Mouse (Mus musculus) kidney, adult 2 months (tissue): Measurements from ENCODE around the gene Vmn2r84. TPM values are rescaled to one million over a fixed set of nuclear protein-coding genes. Genes with fewer than 3 reads are reported as not detected.
"Not testable (repeated sequence)": the region's sequence is repeated elsewhere in the genome, so short reads cannot be mapped to it uniquely, and the experiment has no call there.

Experiments
- DNase-seq: peaks from one replicate; pipeline ENCODE4 v3.0.0; 2021
- H3K27ac ChIP-seq: fragments of 200-500 bp; 2 replicates; pipeline ENCODE4 v1.5.1; 2012; ENCODE audit warnings: low read depth, low read length, control low read depth, inconsistent platforms; ENCODE audit not compliant: insufficient read depth
- H3K27me3 ChIP-seq: fragments of 200-500 bp; replicated peaks from 2 replicates; pipeline ENCODE4 v1.6.1; 2012; ENCODE audit warnings: mild to moderate bottlenecking, moderate library complexity, low read length, inconsistent platforms; ENCODE audit not compliant: control insufficient read depth, insufficient read depth
- H3K36me3 ChIP-seq: fragments of 200-500 bp; 2 replicates; pipeline ENCODE4 v1.6.1; 2012; ENCODE audit warnings: mild to moderate bottlenecking, moderate library complexity, low read length, inconsistent platforms; ENCODE audit not compliant: control insufficient read depth, insufficient read depth
- H3K4me1 ChIP-seq: fragments of 200-500 bp; 2 replicates; pipeline ENCODE4 v1.6.1; 2011; ENCODE audit warnings: low read length; ENCODE audit not compliant: control insufficient read depth, insufficient read depth
- H3K4me3 ChIP-seq: fragments of 200-500 bp; 2 replicates; pipeline ENCODE4 v1.5.1; 2011; ENCODE audit warnings: mild to moderate bottlenecking, low read depth, low read length, control low read depth; ENCODE audit not compliant: insufficient read depth
- CTCF ChIP-seq: fragments of 200-500 bp; conservative IDR thresholded peaks from 2 replicates; pipeline ENCODE4 v1.5.1; 2011; ENCODE audit warnings: low read depth, mild to moderate bottlenecking, control low read depth, low read length, moderate library complexity, mixed read lengths; ENCODE audit not compliant: insufficient read depth, insufficient read length
- POLR2A ChIP-seq: fragments of 200-500 bp; IDR thresholded peaks from one replicate; pipeline ENCODE4 v1.6.1; 2011; ENCODE audit warnings: low read depth, low read length, control low read depth
- WGBS: fragments of 180-500 bp; shearing (Covaris S2); methylation state at CpG from one replicate; pipeline ENCODE4 v1.1.7; 2018; 5-methylcytosine and 5-hydroxymethylcytosine counted together
- polyA plus RNA-seq: library from polyadenylated mRNA; depleted of rRNA; stranded (reverse); fragments of >200 nt; gene quantifications from 2 replicates; pipeline ENCODE4 v1.2.3, GENCODE M21; 2012; rRNA removed

Gene Vmn2r84
- polyA plus RNA-seq, 1 experiment, result not detected

- H3K27ac ChIP-seq, result no peak overlapping the region
- H3K4me1 ChIP-seq, result no peaks in the 10 kb centered on the region
- WGBS, result 93% methylated on average over 1 of the region's 1 CpGs
- TF ChIP-seq CTCF (no peak), POLR2A (no peak)
- no peaks in the 10 kb centered on the region for H3K36me3 ChIP-seq
- no peak for DNase-seq
- no peak overlapping the region for H3K4me3 ChIP-seq
- H3K27me3 ChIP-seq, result no peaks in the 10 kb centered on the region
Measured at GRCm38 (mm10) chr10:130344056-130344455, 50.1 kb downstream of the Vmn2r84 start.

GRCm38 (mm10) chr10:130340050-130340449, 54.1 kb downstream of the Vmn2r84 start:
- DNase-seq, H3K4me3 ChIP-seq, H3K27ac ChIP-seq, H3K4me1 ChIP-seq, H3K36me3 ChIP-seq, H3K27me3 ChIP-seq: not testable (repeated sequence)
- WGBS, result 87% methylated on average over 4 of the region's 4 CpGs

GRCm38 (mm10) chr10:130337581-130337980, 56.6 kb downstream of the Vmn2r84 start:
- Histone ChIP-seq H3K4me3 (no peak overlapping the region), H3K27me3 (no peaks in the 10 kb centered on the region), H3K27ac (no peak overlapping the region), H3K4me1 (no peaks in the 10 kb centered on the region), H3K36me3 (no peaks in the 10 kb centered on the region)
- DNase-seq, result no peak
- TF ChIP-seq CTCF, result no peak
- TF ChIP-seq POLR2A, result no peak
- 45% methylated on average over 2 of the region's 2 CpGs for WGBS

- TF ChIP-seq POLR2A (no peak), CTCF (no peak)
- Histone ChIP-seq H3K4me3 (no peak overlapping the region), H3K36me3 (no peaks in the 10 kb centered on the region), H3K27me3 (no peaks in the 10 kb centered on the region), H3K4me1 (no peaks in the 10 kb centered on the region), H3K27ac (no peak overlapping the region)
- WGBS, result 69% methylated on average over 1 of the region's 1 CpGs
- no peak for DNase-seq
Measured at GRCm38 (mm10) chr10:130336385-130336784, 57.7 kb downstream of the Vmn2r84 start.

- no peaks in the 10 kb centered on the region for H3K4me1 ChIP-seq
Measured at GRCm38 (mm10) chr10:130330711-130331110, 63.4 kb downstream of the Vmn2r84 start.

More at GRCm38 (mm10) chr10:130330711-130331110, 63.4 kb downstream of the Vmn2r84 start:
- TF ChIP-seq CTCF, result no peak
- no peak for TF ChIP-seq POLR2A
- Histone ChIP-seq H3K27ac (no peak overlapping the region), H3K4me3 (no peak overlapping the region), H3K27me3 (no peaks in the 10 kb centered on the region), H3K36me3 (no peaks in the 10 kb centered on the region)
- WGBS, result 91% methylated on average over 1 of the region's 1 CpGs
- no peak for DNase-seq

Other genes starting within 250 kb of the Vmn2r84 start
- not detected in 2 replicates for gene Olfr825, start 227.6 kb downstream of the Vmn2r84 start, polyA plus RNA-seq
- not detected in 2 replicates for gene Olfr826, start 210.1 kb downstream of the Vmn2r84 start, polyA plus RNA-seq
- gene Olfr827, start 179.9 kb downstream of the Vmn2r84 start, polyA plus RNA-seq, result not detected in 2 replicates
- gene Neurod4, start 114.1 kb downstream of the Vmn2r84 start, polyA plus RNA-seq, result not detected in 2 replicates
- gene Tespa1, start 71.5 kb downstream of the Vmn2r84 start, polyA plus RNA-seq, result 0.72 TPM in 1 of 2 replicates, not detected in the other
- gene Vmn2r85, start 35.4 kb upstream of the Vmn2r84 start, polyA plus RNA-seq, result not detected in 2 replicates
- gene Vmn2r86, start 61.7 kb upstream of the Vmn2r84 start, polyA plus RNA-seq, result not detected in 2 replicates
- not detected in 2 replicates for gene Vmn2r87, start 103.1 kb upstream of the Vmn2r84 start, polyA plus RNA-seq